Mouse (Mus musculus): Measurements from ENCODE around the gene Cap1. TPM values are rescaled to one million over a fixed set of nuclear protein-coding genes. Genes with fewer than 3 reads are reported as not detected.
"Not testable (repeated sequence)": the region's sequence is repeated elsewhere in the genome, so short reads cannot be mapped to it uniquely, and the experiment has no call there.

The Cap1 gene
- total RNA-seq, 2 experiments from 2014 or later: 52.6 to 54.5 TPM

DNA sequence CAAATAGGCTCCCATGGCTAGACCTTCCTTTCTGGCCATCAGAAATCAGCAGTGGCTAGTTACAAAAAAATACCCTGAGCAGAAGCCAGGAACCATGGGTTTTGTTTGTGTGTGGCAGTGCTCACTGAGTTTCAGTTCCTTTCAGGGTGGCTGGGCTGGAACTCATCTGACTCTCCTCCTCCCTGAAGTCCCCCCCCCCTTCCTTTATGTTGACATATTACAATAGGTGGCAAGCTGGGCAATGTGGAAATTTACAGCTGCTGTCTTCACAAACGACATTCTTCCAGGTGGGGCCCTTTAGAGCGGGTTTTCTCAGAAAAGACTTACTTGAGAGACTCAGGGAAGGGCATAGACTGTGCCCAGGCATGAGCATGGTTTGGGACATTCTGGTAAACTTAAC is 32.2 kb downstream of the Cap1 start:
- DNase-seq (ENCODE audit: low spot score): no peak
- intact Hi-C loops (cut with DNase I): no loop called here

DNA sequence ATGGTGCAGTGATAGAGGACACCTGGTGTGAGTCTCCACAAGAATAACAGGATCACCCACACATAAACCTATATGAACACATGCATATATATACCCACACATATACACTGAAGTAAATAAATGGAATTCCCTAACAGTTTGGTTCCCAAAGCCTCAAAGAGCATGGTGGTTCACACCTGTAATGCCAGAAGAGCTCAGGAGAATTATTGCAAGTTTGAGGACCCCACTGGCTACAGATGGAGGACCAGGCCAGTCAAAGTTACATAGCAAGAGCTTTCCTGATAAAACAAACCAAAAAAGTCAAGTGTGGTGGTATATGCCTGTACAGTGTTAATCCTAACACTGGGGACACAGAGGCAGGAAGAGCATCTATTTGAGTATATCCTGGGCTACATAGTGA is 34.3 kb downstream of the Cap1 start:
- no peak for DNase-seq (ENCODE audit: low spot score)
- intact Hi-C loops (cut with DNase I): no loop called here

DNA sequence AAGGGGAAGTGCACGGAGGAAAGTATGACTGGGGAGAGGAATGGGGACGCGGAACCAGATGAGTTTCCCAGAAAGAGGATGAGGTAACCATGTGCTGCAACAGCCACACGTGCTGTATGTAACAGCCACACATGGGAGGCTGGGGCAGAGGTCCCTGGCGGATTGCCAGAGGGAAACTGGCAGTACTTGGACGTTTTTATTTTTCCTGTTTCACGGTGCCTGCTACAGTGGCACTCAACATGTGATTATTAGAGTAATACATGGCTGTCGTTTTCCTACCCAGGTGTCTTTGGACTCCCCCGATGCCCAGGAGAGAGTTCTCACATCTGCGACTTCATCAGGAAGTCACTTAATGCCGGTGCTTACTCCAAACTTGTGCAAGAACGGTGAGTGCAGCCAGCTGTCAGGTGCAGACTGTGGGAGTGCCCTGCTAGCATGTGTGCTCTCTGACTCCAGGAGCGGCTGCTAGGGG is 37.7 kb downstream of the Cap1 start:
- DNase-seq (ENCODE audit: low spot score): no peak
- intact Hi-C loops (cut with DNase I): no loop called here

DNA sequence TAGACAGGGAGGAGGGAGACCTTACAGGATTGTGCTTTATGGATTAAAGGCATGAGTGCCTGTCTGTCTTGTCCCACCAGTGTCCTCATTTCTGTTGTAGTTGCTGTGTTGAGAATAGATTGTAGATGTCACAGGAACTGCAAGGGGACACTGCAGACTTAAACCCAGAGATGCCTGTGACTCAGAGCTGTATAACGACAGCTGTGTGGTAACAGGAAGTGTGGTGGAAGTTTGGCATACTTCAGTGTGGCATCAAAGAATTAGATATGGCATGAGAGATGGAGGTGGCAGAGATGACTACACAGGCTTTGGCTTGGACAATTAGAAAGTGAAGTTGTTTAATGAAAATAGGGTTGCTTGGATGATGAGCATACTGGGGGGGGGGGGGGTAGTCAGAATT is 47.4 kb downstream of the Cap1 start:
- DNase-seq (ENCODE audit: low spot score): no peak
- intact Hi-C loops (cut with DNase I): no loop called here

DNA sequence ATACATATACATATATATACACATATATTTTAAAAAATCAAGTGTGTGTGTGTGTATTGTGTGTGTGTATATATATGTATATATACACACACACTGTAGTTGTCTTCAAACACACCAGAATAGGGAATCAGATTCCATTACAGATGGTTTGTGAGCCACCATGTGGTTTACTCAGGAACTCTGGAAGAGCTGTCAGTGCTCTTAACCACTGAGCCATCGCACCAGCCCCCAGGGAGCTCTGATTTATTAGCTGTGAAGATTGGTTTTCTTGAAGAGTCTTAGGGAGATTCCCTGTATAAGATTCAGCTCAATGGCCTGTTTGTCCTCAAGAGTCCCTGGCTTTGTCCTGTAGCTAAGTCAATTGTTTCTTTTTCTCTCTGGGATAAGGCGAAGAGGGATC is 47.9 kb downstream of the Cap1 start:
- intact Hi-C loops (cut with DNase I): no loop called here
- DNase-seq (ENCODE audit: low spot score): no peak

DNA sequence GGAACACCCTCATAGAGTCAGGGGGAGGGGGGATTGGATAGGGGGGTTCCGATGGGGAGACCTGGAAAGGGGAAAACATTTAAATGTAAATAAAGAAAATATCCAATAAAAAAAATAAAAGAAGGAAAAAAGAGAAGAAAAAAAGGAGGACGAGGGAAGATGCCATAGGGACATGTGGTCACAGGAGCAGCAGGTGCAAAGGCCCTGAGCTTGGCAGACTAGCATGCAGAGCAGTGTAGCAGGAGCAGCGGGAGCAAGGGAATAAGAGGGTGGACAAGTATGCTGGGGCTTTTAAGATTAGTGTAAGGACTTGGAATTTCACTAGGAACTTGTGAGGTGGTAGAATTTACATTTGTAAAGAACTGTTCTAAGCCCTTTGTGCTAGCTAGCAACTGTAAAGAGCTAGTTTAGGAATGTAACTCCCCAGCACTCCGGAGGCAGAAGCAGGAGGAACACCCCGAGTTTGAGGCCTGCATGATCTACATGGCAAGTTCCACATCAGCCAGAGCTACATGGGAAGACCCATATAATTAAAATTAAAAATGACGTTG is 48.6 kb downstream of the Cap1 start:
- intact Hi-C loops (cut with DNase I): no loop called here

DNA sequence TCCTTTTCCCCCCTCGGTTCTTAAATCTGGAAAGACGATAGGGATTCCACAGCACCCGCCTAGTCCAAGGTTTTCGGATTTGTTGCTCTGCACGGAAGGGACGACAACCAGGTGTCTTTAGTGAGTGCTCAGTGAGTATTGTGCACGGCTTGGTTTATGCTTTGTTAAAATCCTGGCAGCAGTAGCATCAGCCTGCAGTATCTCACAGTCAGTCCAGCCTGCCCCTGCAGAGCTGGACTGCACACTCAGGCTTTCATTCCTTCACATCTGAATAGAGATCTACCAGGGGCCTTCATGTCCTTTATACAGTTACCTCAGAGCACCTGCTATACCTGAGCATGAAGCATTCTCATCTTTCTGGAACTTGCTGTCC is 49.5 kb downstream of the Cap1 start:
- intact Hi-C loops (cut with DNase I): no loop called here
- no peak for DNase-seq (ENCODE audit: low spot score)

More for the DNA sequence above, 48.6 kb downstream of the Cap1 start:
- DNase-seq (ENCODE audit: low spot score): no peak

DNA sequence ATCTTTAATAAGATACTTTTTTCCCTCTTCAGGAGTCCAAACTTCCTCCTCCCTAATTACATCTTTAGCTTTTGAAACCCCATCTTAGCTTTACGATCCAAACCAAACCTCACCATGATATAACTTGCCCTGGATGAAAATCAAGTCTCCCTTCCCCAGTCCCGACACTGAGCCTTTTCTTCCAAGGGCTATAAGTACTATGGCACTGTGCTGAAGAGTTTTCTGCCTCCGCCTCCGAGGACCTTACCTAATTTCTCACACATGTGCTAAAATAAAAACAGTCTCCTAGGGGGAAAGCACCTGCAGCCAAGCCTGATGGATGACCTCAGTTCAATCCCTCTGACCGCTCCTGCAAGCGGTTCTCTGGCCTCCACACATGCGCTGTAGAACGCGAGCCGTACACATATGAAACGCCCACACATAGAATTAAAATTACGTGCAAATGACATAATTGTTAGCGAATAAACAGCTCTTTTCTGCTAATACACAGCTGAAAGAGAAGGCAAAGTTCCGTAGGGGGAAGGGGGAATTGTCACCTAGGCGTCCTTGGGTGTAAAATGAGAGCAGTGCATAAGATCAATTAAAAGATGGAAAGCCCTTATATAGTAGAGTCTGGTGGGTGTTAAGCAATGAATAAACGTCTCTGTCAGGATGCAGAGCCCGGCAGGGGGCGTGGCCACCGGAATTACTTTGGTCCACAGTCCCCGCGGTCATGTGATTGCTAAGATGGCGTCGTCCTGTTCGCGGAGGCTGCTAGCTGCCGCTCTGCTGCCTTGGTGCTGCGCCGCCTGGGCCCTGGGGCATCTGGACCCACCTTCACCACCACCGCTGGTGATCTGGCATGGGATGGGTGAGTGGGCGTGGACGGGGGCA is 50.1 kb downstream of the Cap1 start, which contains the start of gene Ppt1:
Ppt1 (plus strand) TSS at position 713 of the 873 bp plus-strand sequence.
- intact Hi-C loops (cut with DNase I): no loop called here
- DNase-seq (ENCODE audit: low spot score): peak; percentile 59

DNA sequence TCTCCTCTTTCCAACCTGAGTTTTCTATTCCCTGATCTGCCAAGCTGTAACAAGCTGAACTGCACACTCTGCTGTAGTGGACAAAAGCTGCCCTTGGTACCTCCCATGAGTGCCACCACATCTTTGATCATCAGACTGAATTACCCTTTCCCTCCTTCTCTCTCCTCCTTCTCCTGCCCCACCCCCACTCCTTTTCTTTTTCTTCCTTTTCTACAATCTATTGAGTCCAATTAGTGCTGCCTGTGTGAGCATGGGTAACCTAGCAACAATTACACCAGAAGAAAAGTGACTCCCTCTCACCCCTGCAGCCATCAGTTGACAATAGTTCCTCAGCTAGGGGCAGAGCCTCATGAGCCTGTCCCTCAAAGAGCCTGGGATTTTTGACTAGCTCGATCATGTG is 54.0 kb downstream of the Cap1 start:
- DNase-seq (ENCODE audit: low spot score): no peak
- intact Hi-C loops (cut with DNase I): no loop called here

DNA sequence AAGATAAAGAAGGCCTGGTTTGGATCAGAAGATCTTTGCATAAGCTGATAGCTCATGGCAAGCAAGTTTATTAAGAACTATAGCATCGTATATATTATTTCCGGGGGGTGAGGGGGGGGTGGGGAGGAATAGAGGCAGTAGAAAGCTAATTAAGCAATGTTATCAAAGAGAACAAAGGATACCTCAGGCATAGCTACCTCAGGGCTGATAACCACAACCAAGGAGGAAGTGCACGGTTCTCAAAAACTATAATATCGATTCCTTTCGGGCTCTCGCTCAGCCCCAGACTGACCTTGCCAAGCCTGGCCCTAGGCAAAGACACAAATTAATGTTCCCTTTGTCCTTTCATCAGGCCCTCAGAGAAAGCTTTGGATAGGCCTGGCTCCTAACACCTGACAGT is 56.5 kb downstream of the Cap1 start:
- DNase-seq (ENCODE audit: low spot score): no peak
- intact Hi-C loops (cut with DNase I): no loop called here

DNA sequence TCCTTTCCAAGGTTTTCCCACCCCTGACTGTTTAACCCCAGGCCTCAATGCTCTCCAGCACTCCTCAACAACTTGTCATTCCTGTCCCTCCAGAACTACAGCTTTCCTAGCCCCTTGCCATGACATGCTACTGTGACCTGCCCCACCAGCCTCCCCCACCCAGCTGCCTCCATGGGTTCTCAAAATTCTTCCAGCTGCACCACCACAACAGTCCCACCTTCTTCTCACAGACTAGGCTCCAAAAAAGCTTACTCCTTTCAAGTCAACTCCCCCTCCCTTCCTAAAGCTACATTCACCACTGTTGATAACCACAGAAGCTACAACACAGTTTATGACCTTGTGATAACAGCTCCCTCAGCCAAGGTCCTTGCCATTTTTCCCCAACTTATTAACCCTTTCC is 58.2 kb downstream of the Cap1 start:
- DNase-seq (ENCODE audit: low spot score): no peak

DNA sequence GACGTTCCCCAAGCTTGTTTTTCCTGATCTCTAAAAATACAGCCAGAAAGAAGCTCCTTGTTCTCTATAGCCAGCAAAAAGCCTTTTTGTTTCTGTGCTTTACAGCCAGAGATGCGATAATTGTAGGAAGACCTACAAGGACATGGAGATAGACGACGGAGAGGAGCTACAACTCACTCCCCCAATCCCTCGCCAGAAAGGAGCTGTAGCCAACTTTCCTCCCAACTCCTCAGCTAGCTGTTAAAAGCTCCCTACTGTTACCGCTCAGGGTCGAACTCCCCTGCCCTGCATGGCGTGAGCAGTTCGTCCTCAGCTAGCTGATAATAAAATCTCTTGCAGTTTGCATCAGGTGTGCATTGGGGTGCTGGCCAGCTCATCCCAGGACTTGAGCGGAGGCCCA is 64.9 kb downstream of the Cap1 start:
- intact Hi-C loops (cut with DNase I); DNase-seq (ENCODE audit: low spot score): not testable (repeated sequence)

More for the DNA sequence above, 58.2 kb downstream of the Cap1 start:
- intact Hi-C loops (cut with DNase I): no loop called here

DNA sequence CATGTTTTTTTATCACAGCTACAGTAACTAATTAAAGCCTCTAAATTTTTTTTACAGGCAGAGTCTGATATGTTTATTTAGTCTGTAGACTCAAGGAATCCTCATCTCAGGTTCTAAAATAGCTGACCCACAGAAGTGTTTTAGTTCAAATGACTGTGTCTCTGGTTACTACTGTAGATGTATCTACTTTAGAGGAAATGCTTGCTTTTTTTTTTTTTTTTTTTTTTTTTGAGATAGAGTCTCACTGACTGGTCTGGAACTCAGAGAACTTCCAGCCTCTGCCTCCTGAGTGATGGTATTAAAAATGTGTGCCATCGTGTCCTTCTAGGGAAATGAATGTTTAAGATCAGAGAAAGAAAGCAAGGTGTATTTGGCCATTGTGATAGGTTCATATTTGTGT is 69.7 kb downstream of the Cap1 start:
- DNase-seq (ENCODE audit: low spot score): no peak
- intact Hi-C loops (cut with DNase I): no loop called here

DNA sequence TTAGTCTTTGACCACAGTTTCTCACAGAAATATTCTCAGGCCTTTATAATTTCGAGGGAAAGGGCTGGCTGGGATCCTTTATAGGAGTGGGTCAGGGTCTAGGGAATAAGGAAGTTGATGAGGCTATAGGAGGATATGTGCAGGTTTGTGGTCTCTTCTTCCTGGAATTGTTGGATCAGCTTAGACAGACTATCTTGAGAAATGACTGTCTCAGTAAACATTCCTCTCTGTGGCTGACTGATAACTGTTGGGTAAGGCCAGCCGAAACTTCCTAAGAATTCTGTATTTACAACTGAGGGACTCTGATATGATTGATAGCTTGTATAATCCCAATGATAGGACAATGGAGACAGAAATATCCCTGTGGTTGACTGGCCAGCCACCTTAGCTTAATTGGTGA is 74.0 kb downstream of the Cap1 start:
- DNase-seq (ENCODE audit: low spot score): no peak
- intact Hi-C loops (cut with DNase I): no loop called here

DNA sequence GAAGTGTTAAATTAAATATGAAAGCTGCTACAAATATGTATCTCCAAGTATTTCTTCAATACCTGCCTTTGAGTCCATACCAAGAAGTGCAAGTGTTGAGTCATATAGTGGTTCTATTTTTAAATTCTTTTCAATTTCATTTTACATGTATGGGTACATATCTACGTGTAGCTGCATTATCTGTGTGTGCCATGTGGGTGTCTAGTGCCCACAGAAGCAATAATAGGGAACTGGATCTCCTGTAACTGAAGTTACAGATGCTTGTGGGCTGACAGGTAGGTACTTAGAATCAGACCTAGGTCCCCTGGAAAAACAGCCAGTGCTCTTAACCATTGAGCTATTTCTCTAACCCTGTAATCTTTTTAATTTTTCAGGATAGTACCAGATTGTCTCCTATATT is 74.7 kb downstream of the Cap1 start:
- DNase-seq (ENCODE audit: low spot score): no peak

More for the DNA sequence above, 74.7 kb downstream of the Cap1 start:
- intact Hi-C loops (cut with DNase I): no loop called here

Other genes with a start within 250 kb of the Cap1 start
- gene 9530002B09Rik, start 196.8 kb downstream of the Cap1 start, total RNA-seq (2021): not detected
- 10 to 100 TPM; 35.1 to 38.7 TPM for gene Ppt1, start 49.8 kb downstream of the Cap1 start, total RNA-seq (2021)
- gene Mfsd2a, start 75.1 kb upstream of the Cap1 start, total RNA-seq (2021): not detected
- gene Mycl, start 109.6 kb upstream of the Cap1 start, total RNA-seq (2021): under 1 TPM; 0.08 to 0.53 TPM
- 1 to 10 TPM; 5.4 to 6.4 TPM for gene Trit1, start 130.5 kb upstream of the Cap1 start, total RNA-seq (2021)
- not detected for gene Bmp8b, start 219.1 kb upstream of the Cap1 start, total RNA-seq (2021)
- not detected for gene Oxct2b, start 230.2 kb upstream of the Cap1 start, total RNA-seq (2021)

All from heart, postnatal 25 days (tissue).